Mouse (Mus musculus) thymus, postnatal 0 days (tissue): ENCODE data around the gene Igsf21. TPM values are rescaled to one million over a fixed set of nuclear protein-coding genes. Genes with fewer than 3 reads are reported as not detected.

ENCODE experiments used
- DNase-seq: peaks from one replicate; pipeline ENCODE4 v3.0.0-alpha.2; 2015; ENCODE audit warnings: low spot score
- polyA plus RNA-seq: library from polyadenylated mRNA; unstranded; fragments of >200 nt; fragmentation: Nextera tagmentation; extraction: Ambion mirVana; gene quantifications from 2 replicates; pipeline ENCODE4 v1.2.1, GENCODE M21; 2015

The Igsf21 gene
- polyA plus RNA-seq, 1 experiment from 2014 or later: 0.39 TPM

DNA sequence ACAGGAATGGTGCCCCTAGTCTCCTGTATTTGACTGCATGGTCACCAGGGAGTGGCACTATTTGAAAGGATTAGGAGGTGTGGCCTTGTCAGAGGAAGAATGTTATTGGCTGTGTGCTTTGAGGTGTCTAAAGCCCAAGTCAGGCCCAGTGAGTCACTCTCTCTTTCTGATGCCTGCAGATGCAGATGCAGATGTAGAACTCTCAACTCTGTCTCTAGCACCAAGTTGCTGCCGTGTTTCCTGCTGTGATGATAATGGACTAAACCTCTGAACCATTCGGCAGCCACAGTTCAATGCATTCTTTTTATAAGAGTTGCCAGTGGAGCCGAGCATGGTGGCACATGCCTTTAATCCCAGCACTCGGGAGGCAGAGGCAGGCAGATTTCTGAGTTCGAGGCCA, 186.3 kb downstream of the Igsf21 start:
- DNase-seq: no peak

GRCm38 (mm10) chr4:140053042-140053441, 193.5 kb downstream of the Igsf21 start:
- DNase-seq: no peak

DNA sequence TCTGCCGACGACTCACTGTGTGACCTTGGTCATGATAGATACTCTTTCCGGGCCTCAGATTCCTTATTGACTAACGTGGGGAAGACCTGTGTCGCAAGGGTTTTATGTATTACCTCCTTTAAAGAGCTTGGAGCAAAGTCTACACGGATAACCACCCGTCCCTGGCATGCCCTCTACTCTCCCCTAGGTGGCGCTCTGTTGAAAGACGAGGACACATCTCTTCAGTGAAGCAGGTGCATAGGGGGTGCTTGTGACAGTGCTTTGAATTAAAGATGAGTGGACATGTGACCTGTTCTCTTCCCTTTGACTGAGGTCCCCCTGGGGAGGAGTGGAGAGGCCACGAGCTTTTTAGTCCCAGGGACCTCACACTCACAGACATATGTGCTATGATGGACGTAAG, 194.0 kb downstream of the Igsf21 start:
- DNase-seq: no peak

GRCm38 (mm10) chr4:140047807-140048362, 198.7 kb downstream of the Igsf21 start:
- DNase-seq: no peak

DNA sequence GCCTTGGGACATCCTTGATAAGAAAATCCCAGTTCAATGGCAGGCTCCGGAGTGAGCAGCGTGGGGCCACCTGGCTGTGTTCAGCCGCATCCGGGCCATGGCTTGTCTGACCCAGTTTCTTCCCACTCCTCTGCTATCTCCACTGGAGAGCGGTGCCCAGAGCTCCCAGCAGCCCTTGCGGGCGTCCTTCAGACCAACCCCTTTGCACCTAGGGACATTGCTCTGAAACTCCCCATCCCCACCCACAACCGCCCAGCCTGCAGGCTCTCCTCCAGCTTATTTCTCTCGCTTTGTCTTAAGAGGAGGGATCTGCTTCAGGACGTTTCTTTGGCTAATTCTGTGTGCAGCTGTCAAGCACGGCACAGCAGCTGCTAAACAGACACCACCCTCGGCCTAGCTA, 202.6 kb downstream of the Igsf21 start:
- DNase-seq: no peak

DNA sequence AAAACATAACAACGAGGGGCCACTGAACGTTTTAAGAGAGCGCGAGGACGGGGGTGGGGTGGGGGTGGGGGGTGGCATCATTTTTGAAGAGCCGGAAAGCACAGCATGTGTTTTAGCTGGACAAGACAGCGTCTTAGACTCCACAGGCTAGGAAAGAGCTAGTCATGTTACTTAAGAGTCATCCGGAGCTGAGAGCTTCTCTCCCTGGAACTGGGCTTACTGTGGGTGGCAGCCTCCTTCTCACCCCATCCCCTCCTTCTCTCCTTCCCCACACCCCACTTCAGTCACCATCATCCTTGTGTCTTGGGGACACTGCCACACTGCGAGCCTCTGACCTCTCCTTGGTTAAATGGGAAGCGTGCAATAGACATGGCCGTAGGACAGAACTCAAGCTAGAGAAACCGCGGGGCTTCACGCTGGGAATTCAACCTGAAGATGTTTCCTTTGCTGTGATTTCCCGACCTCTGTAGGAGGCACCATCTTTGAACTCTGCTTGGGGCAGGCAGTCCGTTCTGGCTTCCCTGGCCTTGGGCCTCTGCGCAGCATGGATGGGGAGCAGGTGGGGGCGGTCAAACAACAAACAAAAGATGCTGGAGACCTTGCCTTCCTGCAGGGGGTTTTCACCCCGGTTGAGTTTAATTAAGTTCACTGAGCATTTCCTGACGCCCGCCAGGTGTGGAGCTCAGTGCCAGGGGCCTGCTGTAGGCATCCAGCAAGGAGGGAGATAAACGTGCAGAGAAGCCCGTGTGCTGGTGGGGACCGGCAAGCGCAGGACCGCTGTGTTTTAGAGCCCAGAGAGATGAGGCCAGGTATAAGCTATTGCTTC, 207.8 kb downstream of the Igsf21 start:
- no peak for DNase-seq

- DNase-seq: no peak
Observed at GRCm38 (mm10) chr4:140037784-140038387, 208.7 kb downstream of the Igsf21 start.

- DNase-seq: no peak
Observed at GRCm38 (mm10) chr4:140035232-140035631, 211.4 kb downstream of the Igsf21 start.

GRCm38 (mm10) chr4:140033394-140033793, 213.2 kb downstream of the Igsf21 start:
- peak; percentile 15 for DNase-seq

GRCm38 (mm10) chr4:140030415-140030814, 216.2 kb downstream of the Igsf21 start:
- no peak for DNase-seq

DNA sequence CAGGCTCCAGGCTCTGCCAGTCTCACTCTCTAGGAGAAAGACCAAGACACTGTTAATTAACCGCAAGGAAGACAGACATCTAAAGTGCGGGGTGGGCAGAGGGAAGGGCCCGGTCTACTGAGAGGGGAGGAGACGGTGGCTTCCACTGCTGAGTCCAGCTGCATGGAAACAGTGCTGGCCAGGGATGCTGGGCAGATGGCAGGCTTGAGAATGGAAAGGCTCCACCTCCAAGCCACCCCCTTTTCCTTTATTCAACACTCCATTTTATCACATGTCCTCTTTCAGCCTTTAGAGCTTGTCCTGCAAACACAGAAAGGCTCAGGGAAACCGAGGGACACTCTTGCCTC, 216.6 kb downstream of the Igsf21 start:
- no peak for DNase-seq

DNA sequence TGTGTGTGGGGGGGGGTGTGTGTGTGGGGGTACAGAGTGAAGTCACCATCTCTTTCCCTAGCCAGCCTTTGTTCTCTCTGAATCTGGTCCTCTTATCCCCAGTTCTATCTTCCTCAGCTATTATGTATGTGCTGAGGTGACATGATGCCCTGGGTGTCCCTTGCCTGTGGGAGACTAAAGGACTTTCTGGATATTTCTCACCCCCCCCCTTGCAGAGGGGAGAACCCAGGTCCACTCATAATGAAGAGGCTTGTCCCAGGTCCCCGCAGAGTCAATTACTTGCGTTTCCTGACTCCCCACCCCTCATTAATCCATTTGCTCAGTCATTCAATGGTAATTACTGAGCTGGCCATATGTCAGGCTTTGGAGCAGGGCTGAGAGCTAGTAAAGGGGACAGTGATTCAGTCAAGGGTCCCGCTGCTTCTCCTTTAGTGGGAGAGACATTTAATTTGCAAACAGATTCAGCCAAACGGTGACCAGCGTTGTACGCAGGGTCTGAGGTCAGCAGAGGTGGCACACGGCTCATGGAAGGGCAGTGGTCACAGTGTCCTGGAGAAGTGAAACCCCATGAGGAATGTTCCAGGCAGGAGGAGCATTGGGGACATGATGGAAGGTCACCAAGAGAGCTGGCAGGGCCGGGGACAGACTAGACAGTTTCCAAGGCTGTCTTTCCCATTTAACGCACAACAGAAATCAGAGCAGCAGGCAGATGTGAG, 217.1 kb downstream of the Igsf21 start:
- DNase-seq: no peak

DNA sequence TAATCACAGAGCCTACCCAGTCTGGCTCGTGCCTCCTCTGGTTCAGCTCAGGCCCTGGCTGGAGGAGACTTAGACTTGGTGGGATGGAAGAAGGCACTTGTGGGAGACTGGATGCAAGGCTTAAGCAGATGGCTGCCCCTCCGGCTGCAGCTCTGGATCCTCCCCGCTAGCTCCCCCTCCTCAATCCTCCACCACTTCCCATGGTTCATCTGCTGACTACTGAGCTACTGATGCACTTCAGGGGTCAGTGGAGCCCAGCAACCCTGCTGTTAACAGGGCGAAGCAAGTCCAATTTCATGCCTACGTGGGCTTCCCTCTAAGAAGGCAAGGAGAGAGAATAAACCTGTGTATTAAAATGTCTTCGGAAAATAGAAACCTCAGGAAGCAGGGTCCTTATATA, 222.8 kb downstream of the Igsf21 start:
- DNase-seq: no peak

GRCm38 (mm10) chr4:140015916-140016315, 230.7 kb downstream of the Igsf21 start:
- no peak for DNase-seq

DNA sequence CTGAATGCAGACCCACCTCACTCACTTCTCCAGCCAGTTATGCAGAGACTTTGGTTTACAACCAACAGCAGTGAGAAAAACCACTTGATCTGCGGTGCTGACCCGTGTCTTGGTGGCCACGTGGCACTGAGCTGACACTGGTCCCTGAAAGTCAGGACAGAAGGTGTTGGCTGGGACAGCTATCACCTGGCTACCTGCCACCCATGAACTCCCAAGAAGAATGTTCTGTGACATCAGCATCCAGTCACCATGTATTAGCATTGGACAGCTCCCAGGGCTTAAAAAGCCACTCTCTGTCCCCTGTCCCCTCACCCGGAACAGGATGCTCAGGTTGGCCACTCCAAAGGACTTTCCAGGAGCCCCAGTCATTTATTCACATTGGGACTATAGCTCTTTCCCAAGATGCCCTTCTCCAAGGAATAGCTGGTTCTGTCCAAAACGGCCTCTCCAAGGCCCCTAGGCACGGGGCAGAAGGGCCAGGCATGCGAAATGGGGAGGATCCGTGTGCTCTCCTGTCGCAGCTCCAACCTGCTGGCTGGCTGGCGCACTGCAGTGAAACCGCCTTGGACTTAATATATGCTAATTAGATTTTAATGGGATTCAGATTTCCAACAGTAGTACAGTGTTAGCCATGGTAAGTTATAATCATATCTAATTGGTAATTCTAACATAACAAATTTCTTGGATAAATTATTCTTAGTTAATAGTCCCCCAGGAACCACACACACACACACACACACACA, 235.7 kb downstream of the Igsf21 start:
- DNase-seq: no peak

DNA sequence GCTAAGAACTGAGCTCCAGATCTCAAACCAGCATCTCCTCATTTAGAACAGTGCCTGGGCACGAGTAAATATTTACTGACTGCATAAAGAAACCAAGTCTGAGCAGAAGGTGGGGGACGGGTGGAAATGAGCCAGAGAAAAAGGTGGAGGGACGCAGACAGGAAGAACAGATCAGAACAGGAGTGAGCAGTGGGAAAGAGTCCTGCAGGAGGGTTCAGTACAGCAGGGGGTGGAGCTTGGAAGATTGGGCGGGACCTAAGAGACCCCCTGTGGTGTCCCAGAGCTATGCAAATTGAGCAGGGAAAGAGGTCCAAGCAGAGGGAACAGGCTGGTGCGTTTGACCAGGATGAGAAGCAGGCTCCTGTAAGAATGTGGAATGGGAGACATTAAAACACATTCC, 241.7 kb downstream of the Igsf21 start:
- DNase-seq: no peak

GRCm38 (mm10) chr4:140004170-140004569, 242.4 kb downstream of the Igsf21 start:
- no peak for DNase-seq

- no peak for DNase-seq
Observed at GRCm38 (mm10) chr4:140002069-140002468, 244.5 kb downstream of the Igsf21 start.

GRCm38 (mm10) chr4:140000911-140001310, 245.7 kb downstream of the Igsf21 start:
- DNase-seq: no peak

DNA sequence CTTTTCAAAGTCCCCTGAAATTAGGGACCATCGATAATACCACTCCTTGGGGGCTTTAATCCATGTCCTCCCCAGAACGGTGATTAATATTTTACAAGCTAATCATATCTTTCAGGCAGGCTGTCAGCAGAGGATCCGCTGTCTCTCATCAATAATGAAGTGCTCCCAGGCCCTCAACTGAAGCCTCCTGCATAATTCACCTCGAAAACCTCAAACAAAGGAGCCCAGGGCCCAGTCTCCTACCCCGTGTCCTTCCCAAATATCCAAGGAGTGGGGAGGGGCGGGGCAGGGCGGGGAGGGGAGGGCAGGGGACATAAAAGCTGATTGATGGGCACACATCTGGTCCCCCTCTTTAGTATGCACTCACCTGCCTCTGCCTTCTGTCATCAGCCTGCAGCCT, 247.6 kb downstream of the Igsf21 start:
- no peak for DNase-seq

GRCm38 (mm10) chr4:139995659-139996058, 250.9 kb downstream of the Igsf21 start:
- DNase-seq: no peak
